Mouse (Mus musculus): ENCODE data around the gene Hdgf. TPM values are rescaled to one million over a fixed set of nuclear protein-coding genes. Genes with fewer than 3 reads are reported as not detected.

Gene Hdgf
- polyA plus RNA-seq, 1 experiment from 2014 or later = 235 TPM

- Histone ChIP-seq H3K4me1 (peaks cover 46% of the 10 kb centered on the region), H3K27me3 (no peaks in the 10 kb centered on the region), H3K9me3 (no peaks in the 10 kb centered on the region), H3K36me3 (peaks cover 50% of the 10 kb centered on the region), H3K27ac (replicated peaks) (no peak overlapping the region), H3K9ac (replicated peaks) (no peak overlapping the region), H3K4me2 (replicated peaks) (no peak overlapping the region), H3K4me3 (no peak overlapping the region)
- ATAC-seq (replicated peaks) = no peak
- WGBS = 69% methylated on average over 4 of the region's 4 CpGs
Observed at GRCm38 (mm10) chr3:87934501-87934900, 28.4 kb downstream of the Hdgf start.

- Histone ChIP-seq H3K4me1 (peaks cover 44% of the 10 kb centered on the region), H3K27me3 (no peaks in the 10 kb centered on the region), H3K4me2 (replicated peaks) (no peak overlapping the region), H3K27ac (replicated peaks) (no peak overlapping the region), H3K4me3 (no peak overlapping the region), H3K36me3 (peaks cover 57% of the 10 kb centered on the region), H3K9ac (replicated peaks) (no peak overlapping the region), H3K9me3 (no peaks in the 10 kb centered on the region)
- ATAC-seq (replicated peaks) = no peak
- 86% methylated on average over 4 of the region's 4 CpGs for WGBS
Observed at GRCm38 (mm10) chr3:87935201-87935600, 29.1 kb downstream of the Hdgf start.

- no peak overlapping the region for H3K4me3 ChIP-seq
- no peak overlapping the region; the same call in 1 of the 2 replicates for H3K27ac ChIP-seq (replicated peaks)
- WGBS = 97% methylated on average over 2 of the region's 2 CpGs
- no peaks in the 10 kb centered on the region for H3K27me3 ChIP-seq
- H3K9ac ChIP-seq (replicated peaks) = no peak overlapping the region
- peaks cover 43% of the 10 kb centered on the region for H3K4me1 ChIP-seq
- peak; percentile 75 for ATAC-seq (replicated peaks)
- peaks cover 63% of the 10 kb centered on the region for H3K36me3 ChIP-seq
- no peak overlapping the region for H3K4me2 ChIP-seq (replicated peaks)
- H3K9me3 ChIP-seq = no peaks in the 10 kb centered on the region
Observed at GRCm38 (mm10) chr3:87935776-87936175, 29.7 kb downstream of the Hdgf start.

GRCm38 (mm10) chr3:87940611-87941010 lies 34.5 kb downstream of the Hdgf start:
- Histone ChIP-seq H3K27ac (replicated peaks) (no peak overlapping the region), H3K4me1 (peaks cover 17% of the 10 kb centered on the region), H3K9ac (replicated peaks) (no peak overlapping the region), H3K9me3 (no peaks in the 10 kb centered on the region), H3K36me3 (peaks cover 57% of the 10 kb centered on the region), H3K27me3 (no peaks in the 10 kb centered on the region), H3K4me3 (no peak overlapping the region), H3K4me2 (replicated peaks) (no peak overlapping the region)
- ATAC-seq (replicated peaks) = no peak
- WGBS = 57% methylated on average over 5 of the region's 5 CpGs

GRCm38 (mm10) chr3:87942471-87942870 lies 36.4 kb downstream of the Hdgf start:
- Histone ChIP-seq H3K4me3 (no peak overlapping the region), H3K36me3 (peaks cover 50% of the 10 kb centered on the region), H3K9me3 (no peaks in the 10 kb centered on the region), H3K27ac (replicated peaks) (no peak overlapping the region), H3K4me2 (replicated peaks) (no peak overlapping the region), H3K4me1 (peaks cover 24% of the 10 kb centered on the region), H3K27me3 (no peaks in the 10 kb centered on the region), H3K9ac (replicated peaks) (no peak overlapping the region)
- no peak for ATAC-seq (replicated peaks)
- WGBS = 90% methylated on average over 2 of the region's 2 CpGs

DNA sequence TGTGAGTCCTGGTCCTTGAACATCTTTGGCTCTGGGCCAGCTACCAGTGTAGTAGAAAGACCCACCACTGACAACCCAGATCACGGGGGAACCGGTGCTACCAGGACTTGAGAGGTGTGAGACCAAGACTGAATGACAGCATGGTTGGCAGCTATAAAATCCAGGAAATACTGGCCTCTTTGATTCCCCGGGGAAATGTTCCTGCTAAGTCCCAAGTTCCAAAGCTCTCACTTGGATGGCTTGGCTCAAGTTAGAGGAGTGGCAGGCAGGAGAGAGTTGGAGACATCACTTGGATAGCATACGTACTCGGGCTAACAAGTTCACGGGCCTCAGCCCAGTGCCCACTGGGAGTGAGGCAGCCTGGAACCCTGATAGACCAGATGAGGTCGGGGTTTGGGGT lies 37.5 kb downstream of the Hdgf start:
- Histone ChIP-seq H3K27me3 (no peaks in the 10 kb centered on the region), H3K9ac (replicated peaks) (no peak overlapping the region), H3K36me3 (peaks cover 41% of the 10 kb centered on the region), H3K9me3 (no peaks in the 10 kb centered on the region), H3K4me2 (replicated peaks) (no peak overlapping the region), H3K4me1 (peaks cover 35% of the 10 kb centered on the region), H3K27ac (replicated peaks) (no peak overlapping the region), H3K4me3 (no peak overlapping the region)
- WGBS = 82% methylated on average over 7 of the region's 7 CpGs
- no peak for ATAC-seq (replicated peaks)

DNA sequence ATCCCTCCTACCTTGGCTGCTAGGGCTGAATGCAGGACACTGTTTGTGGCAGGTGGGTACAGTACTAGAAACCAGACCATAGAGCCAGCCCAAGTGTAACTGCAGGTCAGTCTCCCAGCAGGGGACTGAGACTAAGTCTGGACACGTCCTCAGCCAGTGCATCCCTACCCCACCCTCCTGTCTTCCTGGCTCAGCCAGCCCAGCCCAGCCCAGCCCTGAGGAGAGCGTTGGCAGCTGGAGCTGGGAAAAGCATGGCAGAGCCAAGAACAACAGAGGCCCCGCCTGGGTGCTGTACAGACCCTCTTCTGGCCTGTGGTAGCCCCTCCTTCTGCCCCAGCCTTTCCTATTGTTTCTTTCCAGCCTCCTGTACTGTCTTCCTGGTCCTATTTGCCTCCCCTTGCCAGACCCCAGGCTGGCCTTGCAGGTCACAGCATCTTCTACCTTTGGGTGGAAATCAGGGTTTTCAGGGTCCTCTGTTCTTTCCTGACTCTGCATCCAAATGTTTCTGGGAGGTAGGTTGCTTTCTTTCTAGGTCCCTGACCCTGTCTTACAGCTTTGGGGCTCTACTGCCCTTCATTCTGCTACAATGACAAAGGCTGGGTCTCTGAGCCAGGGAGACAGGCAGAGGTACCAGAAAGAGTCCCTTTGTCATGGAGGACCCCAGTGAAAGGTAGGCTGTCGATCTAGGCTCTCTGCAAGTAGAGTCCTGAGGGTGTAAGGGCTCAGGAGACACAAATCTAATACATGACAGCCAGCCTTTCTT lies 38.9 kb downstream of the Hdgf start:
- no peaks in the 10 kb centered on the region for H3K27me3 ChIP-seq
- 11% methylated on average over 4 of the region's 4 CpGs for WGBS
- peaks cover 49% of the 10 kb centered on the region for H3K4me1 ChIP-seq
- peaks cover 27% of the 10 kb centered on the region for H3K36me3 ChIP-seq
- H3K27ac ChIP-seq (replicated peaks) = 0 out of 2 replicates have a peak overlapping the region, but pooled peaks have one; percentile 34
- no peak overlapping the region for H3K9ac ChIP-seq (replicated peaks)
- H3K4me2 ChIP-seq (replicated peaks) = no peak overlapping the region
- no peak overlapping the region for H3K4me3 ChIP-seq
- H3K9me3 ChIP-seq = no peaks in the 10 kb centered on the region
- ATAC-seq (replicated peaks) = peak; percentile 44; the same call in 1 of the 2 replicates

- H3K27me3 ChIP-seq = no peaks in the 10 kb centered on the region
- peaks cover 54% of the 10 kb centered on the region for H3K4me1 ChIP-seq
- H3K9me3 ChIP-seq = no peaks in the 10 kb centered on the region
- no peak for ATAC-seq (replicated peaks)
- H3K4me2 ChIP-seq (replicated peaks) = no peak overlapping the region
- H3K36me3 ChIP-seq = peaks cover 17% of the 10 kb centered on the region
- no peak overlapping the region for H3K4me3 ChIP-seq
- 18% methylated on average over 12 of the region's 12 CpGs for WGBS
- H3K9ac ChIP-seq (replicated peaks) = no peak overlapping the region
- no peak overlapping the region for H3K27ac ChIP-seq (replicated peaks)
Observed at GRCm38 (mm10) chr3:87945781-87946540, 39.8 kb downstream of the Hdgf start.

DNA sequence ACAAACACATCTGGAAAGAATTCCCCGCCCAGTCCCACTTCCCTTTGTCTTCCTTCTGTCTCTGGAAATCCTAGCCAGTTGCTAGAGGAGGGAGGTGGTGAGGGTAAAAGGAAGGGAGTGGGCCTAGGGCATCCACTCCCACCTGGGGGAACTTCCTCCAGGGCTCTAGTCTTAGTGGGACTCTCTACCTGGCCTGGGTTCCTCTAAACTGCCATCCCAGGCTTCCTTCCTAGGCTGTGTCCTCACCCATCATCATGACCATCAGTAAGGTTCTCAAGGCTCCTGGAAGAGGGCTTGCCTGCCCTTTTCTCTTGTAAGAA lies 40.4 kb downstream of the Hdgf start:
- H3K4me1 ChIP-seq = peaks cover 54% of the 10 kb centered on the region
- no peak for ATAC-seq (replicated peaks)
- H3K4me3 ChIP-seq = no peak overlapping the region
- no peak overlapping the region for H3K27ac ChIP-seq (replicated peaks)
- peaks cover 12% of the 10 kb centered on the region for H3K36me3 ChIP-seq
- no peak overlapping the region for H3K4me2 ChIP-seq (replicated peaks)
- H3K27me3 ChIP-seq = no peaks in the 10 kb centered on the region
- 43% methylated on average over 1 of the region's 1 CpGs for WGBS
- no peak overlapping the region for H3K9ac ChIP-seq (replicated peaks)
- H3K9me3 ChIP-seq = no peaks in the 10 kb centered on the region

- H3K27me3 ChIP-seq = no peaks in the 10 kb centered on the region
- H3K36me3 ChIP-seq = peaks cover 5% of the 10 kb centered on the region
- peaks cover 56% of the 10 kb centered on the region for H3K4me1 ChIP-seq
- peak overlapping the region; percentile 40 for H3K9ac ChIP-seq (replicated peaks)
- peak overlapping the region; percentile 36 for H3K4me3 ChIP-seq
- peak overlapping the region; percentile 69 for H3K4me2 ChIP-seq (replicated peaks)
- no peaks in the 10 kb centered on the region for H3K9me3 ChIP-seq
- ATAC-seq (replicated peaks) = no peak
- 7% methylated on average over 26 of the region's 26 CpGs for WGBS
- H3K27ac ChIP-seq (replicated peaks) = no peak overlapping the region
Observed at GRCm38 (mm10) chr3:87947056-87947810, 41.1 kb downstream of the Hdgf start.

GRCm38 (mm10) chr3:87947811-87948199 lies 41.7 kb downstream of the Hdgf start:
- Histone ChIP-seq H3K9ac (replicated peaks) (peak overlapping the region; percentile 40), H3K36me3 (no peaks in the 10 kb centered on the region), H3K9me3 (no peaks in the 10 kb centered on the region), H3K27ac (replicated peaks) (no peak overlapping the region), H3K4me3 (peak overlapping the region; percentile 36), H3K4me2 (replicated peaks) (peak overlapping the region; percentile 69), H3K27me3 (no peaks in the 10 kb centered on the region), H3K4me1 (peaks cover 62% of the 10 kb centered on the region)
- ATAC-seq (replicated peaks) = no peak
- 0% methylated on average over 17 of the region's 17 CpGs for WGBS

All from forebrain, embryonic 15.5 days (tissue).